Mouse (Mus musculus) megakaryocyte, embryonic 14.5 days (primary cell): ENCODE results near the gene Amy2a2. TPM values are rescaled to one million over a fixed set of nuclear protein-coding genes. Genes with fewer than 3 reads are reported as not detected.
"Not testable (repeated sequence)": the region's sequence is repeated elsewhere in the genome, so short reads cannot be mapped to it uniquely, and the experiment has no call there.

ENCODE experiments used
- H3K27me3 ChIP-seq: replicated peaks from 2 replicates; pipeline ENCODE3; 2012; ENCODE audit warnings: inconsistent platforms
- H3K36me3 ChIP-seq: replicated peaks from 2 replicates; pipeline ENCODE3; 2012; ENCODE audit warnings: low read length, inconsistent platforms, mixed read lengths
- H3K4me1 ChIP-seq: 2 replicates; pipeline ENCODE4 v1.6.1; 2012; ENCODE audit warnings: inconsistent platforms
- H3K4me3 ChIP-seq: replicated peaks from 2 replicates; pipeline ENCODE3; 2012; ENCODE audit warnings: moderate library complexity, mild to moderate bottlenecking, inconsistent platforms
- H3K9me3 ChIP-seq: 2 replicates; pipeline ENCODE4 v1.6.1; 2012; ENCODE audit warnings: inconsistent platforms
- polyA plus RNA-seq: library from polyadenylated mRNA; stranded (reverse); fragments of >175 nt; gene quantifications from 2 replicates; pipeline ENCODE4 v1.2.3, GENCODE M21; 2012; ENCODE audit warnings: low replicate concordance; ENCODE audit not compliant: insufficient read depth

Gene Amy2a2
- not detected in 2 replicates for polyA plus RNA-seq

DNA sequence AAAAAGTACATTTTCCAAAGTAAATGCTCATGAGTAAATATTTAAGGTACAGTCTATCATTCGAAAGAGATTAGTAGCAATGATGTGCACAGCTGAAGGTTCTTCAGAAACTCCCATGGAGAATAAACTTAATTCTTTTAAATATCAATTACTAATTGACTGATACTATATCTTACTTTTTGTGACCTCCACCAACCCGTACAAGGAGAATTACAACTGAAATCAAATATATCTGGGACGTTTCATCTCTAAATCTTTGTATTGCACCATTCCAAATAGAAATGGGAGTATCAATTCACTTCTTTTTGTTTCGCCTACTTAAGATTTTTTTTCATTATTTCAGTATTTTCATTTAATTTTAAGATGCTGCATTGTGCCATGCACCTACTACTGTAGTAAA lies at the start of gene Amy2a2:
TSS of gene Amy2a2 (minus strand) at position 101 of the 400 bp plus-strand sequence.
- H3K4me3 ChIP-seq, H3K36me3 ChIP-seq, H3K4me1 ChIP-seq, H3K27me3 ChIP-seq, H3K9me3 ChIP-seq: not testable (repeated sequence)

DNA sequence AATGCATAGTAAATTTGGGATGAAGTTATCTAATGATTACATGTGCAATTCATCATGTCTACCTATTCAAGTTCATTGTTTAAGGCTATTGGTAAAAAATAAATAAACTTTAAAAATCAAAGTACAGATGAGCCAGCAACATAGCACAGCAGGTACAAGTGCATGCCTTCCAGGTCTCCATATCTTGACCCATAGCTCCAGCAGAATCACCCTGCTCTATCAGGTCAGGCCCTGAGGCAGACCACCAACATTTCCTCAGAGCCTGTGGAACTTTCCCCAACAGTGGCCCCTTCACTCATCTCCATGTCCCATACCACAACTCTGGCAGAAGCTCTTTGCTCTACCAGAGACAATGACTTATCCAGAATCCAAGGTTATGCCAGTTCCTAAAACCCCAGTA lies 11.0 kb downstream of the Amy2a2 start:
- H3K27me3 ChIP-seq, H3K9me3 ChIP-seq, H3K36me3 ChIP-seq, H3K4me3 ChIP-seq, H3K4me1 ChIP-seq: not testable (repeated sequence)

DNA sequence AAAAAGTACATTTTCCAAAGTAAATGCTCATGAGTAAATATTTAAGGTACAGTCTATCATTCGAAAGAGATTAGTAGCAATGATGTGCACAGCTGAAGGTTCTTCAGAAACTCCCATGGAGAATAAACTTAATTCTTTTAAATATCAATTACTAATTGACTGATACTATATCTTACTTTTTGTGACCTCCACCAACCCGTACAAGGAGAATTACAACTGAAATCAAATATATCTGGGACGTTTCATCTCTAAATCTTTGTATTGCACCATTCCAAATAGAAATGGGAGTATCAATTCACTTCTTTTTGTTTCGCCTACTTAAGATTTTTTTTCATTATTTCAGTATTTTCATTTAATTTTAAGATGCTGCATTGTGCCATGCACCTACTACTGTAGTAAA lies 32.5 kb downstream of the Amy2a2 start, which contains the start of gene Amy2a3:
TSS of gene Amy2a3 (minus strand) at position 101 of the 400 bp plus-strand sequence.
- not testable (repeated sequence) for H3K27me3 ChIP-seq, H3K4me1 ChIP-seq, H3K4me3 ChIP-seq, H3K9me3 ChIP-seq, H3K36me3 ChIP-seq

DNA sequence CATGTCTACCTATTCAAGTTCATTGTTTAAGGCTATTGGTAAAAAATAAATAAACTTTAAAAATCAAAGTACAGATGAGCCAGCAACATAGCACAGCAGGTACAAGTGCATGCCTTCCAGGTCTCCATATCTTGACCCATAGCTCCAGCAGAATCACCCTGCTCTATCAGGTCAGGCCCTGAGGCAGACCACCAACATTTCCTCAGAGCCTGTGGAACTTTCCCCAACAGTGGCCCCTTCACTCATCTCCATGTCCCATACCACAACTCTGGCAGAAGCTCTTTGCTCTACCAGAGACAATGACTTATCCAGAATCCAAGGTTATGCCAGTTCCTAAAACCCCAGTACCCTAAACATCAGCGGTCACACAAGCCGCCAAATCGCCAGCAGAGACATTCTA lies 43.5 kb downstream of the Amy2a2 start:
- H3K36me3 ChIP-seq, H3K4me1 ChIP-seq, H3K9me3 ChIP-seq, H3K4me3 ChIP-seq, H3K27me3 ChIP-seq: not testable (repeated sequence)

Other genes with a start within 250 kb of the Amy2a2 start
- not detected in 2 replicates for gene Amy2a5, start 97.8 kb downstream of the Amy2a2 start, polyA plus RNA-seq
- not detected in 2 replicates for gene Amy2a4, start 65.2 kb downstream of the Amy2a2 start, polyA plus RNA-seq
- gene Amy2a3, start 32.6 kb downstream of the Amy2a2 start, polyA plus RNA-seq: not detected in 2 replicates
- gene Amy2a1, start 175.8 kb upstream of the Amy2a2 start, polyA plus RNA-seq: not detected in 2 replicates